Mouse (Mus musculus) T-helper 1 cell (primary cell): Measurements from ENCODE around the gene Olfr486.
"Not testable (repeated sequence)": the region's sequence is repeated elsewhere in the genome, so short reads cannot be mapped to it uniquely, and the experiment has no call there.

Experiments
- in situ Hi-C: fragments of 300-600 bp; cut with MboI, MseI; formaldehyde crosslinking; loops from one replicate; pipeline ENCODE4 v1.15.1; 2025; ENCODE audit warnings: high pct_unique_total_duplicates

The Olfr486 gene

DNA sequence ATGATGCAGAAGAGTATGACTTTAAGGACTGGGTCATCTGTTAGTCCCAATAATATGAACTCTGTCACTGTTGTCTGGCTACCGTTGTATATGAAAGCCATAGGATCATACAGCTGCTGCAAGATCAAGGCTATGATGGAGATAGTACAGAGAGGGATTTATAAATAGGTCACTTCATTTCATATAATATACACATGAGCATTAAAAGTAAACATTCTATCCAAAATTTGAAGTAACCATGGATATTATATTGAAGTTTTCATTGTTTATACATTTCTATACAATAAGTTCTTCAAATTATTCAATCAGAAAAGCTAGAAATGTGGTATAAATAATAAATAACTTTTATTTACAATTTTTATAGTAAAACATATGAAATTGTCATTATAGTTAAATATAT lies at the start of gene Olfr486:
Gene Olfr486 (minus strand): TSS at position 101 of the 400 bp plus-strand sequence.
- in situ Hi-C loops = loop anchor here (5.0 kb wide), 1 partner anchor 40 kb away; the partner anchor contains the start of gene Olfr487

DNA sequence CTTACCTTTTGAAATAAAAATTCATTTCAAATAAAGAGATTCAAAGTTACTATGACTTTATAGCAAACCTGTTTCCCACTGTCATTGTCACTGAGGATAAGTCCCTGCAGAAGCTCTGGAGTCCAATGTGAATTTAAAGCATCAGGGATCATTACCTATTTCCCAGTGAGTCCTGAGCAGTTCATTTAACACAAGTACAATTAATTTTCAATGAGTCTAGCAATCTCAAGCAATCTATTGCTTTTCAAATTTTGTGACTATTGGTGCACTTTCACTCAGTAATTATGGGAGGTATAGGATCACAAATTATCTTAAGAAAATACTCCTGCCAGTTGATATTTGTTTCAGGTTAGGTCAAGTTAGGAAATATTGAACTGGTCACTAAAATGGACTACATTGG lies 42.0 kb upstream of the Olfr486 start, which contains the start of gene Olfr487:
Gene Olfr487 (minus strand): TSS at position 101 of the 400 bp plus-strand sequence.
- in situ Hi-C loops = loop anchor here (5.0 kb wide), 1 partner anchor 42 kb away; the partner anchor contains the start of gene Olfr486

DNA sequence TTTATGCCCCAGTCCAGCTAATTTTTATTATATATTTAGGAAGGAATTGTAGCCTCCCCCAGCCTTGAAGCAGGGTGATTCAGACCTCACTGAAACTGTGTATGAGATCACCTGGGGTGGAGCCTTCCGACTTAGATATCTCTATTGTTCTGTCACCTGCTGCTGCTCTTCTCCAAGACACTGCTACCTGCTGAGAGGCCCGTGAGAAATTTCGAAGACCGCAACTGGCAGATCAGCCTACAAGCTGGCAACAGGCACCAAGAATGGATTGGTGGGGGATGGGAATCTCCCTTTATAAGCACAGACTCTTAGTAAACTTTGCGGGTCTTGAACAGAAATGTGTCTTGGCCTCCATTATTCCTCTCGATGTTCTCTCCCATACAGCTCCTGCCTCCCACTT lies 24.4 kb upstream of the Olfr486 start:
- in situ Hi-C loops = no loop called here

DNA sequence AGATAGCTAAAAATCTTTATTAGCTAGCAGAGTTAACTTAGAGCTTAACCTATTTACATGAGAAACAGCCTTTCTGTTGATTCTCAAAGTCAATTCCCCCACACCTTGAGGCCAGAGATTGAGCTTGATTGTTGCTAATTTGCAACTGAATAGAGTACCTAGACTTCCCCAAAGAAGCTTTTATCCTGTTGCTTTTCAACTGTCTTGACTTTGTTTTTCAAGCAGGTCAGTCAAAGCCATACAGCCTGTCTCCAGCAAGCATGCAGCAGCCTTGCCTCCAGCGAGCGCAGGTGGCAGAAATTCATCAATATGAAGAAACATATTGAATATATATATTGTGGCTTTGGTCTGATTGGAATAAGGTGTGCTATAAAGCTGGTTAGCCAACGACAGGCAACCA lies 23.8 kb upstream of the Olfr486 start:
- in situ Hi-C loops = not testable (repeated sequence)

DNA sequence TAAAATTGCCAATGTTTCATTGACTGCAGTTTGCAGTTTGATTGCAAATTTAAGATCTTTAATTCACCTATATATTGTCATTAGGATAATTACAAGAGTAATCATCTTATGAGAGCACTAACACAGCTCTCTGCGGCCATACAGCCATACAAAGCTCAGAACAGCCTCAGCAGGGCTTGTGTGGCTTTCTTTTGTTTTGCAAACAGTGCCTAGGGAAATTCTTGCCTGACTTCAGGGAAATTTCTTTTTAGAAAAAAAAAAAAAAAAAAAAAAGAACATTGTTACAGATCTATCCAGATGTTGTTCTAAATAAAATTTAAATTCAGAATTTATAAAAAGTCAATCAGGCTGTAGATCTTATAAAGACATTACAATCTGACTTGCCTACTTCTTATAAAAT lies 20.2 kb upstream of the Olfr486 start:
- in situ Hi-C loops = not testable (repeated sequence)

DNA sequence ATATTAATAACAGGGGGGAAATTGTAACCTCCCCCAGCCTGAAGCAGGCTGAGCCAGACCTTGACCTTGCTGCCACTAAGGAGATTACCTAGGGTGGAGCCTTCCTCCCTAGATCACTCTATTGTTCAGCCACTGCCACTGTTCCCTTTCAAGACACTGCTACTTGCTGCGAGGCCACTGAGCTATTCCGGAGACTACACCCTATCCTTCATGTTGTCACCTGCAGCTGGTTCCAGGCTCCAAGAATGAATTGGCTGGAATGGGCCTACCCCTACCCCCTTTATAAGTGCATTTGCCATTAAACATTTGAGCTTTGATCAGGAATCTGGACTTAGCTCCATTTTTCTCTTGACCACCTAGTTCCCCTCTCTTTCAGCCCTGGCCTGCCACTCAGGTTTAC lies 18.7 kb upstream of the Olfr486 start:
- in situ Hi-C loops = not testable (repeated sequence)

DNA sequence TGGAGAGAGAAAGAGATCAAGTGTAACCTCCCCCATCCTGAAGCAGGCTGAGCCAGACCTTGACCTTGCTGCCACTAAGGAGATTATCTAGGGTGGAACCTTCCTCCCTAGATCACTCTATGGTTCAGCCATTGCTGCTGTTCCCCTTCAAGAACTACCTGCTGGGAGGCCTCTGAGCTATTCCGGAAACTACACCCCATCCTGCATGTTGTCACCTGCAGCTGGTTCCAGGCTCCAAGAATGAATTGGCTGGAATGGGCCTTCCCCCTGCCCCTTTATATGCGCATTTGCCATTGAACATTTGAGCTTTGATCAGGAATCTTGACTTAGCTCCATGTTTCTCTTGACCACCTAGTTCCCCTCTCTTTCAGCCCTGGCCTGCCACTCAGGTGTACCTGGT lies 12.7 kb upstream of the Olfr486 start:
- in situ Hi-C loops = not testable (repeated sequence)

DNA sequence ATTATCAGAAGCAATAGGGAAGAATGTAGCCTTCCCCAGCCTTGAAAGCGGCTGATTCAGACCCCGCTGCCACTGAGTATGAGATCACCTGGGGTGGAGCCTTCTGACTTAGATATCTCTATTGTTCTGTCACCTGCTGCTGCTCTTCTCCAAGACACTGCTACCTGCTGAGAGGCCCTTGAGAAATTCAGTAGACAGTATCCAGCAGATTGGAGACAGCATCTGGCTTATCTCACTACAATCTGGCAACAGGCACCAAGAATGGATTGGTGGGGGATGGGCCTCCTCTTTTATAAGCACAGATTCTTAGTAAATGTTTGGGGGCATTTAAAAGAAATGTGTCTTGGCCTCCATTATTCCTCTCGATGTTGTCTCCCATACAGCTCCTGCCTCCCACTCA lies 11.9 kb upstream of the Olfr486 start:
- in situ Hi-C loops = not testable (repeated sequence)

DNA sequence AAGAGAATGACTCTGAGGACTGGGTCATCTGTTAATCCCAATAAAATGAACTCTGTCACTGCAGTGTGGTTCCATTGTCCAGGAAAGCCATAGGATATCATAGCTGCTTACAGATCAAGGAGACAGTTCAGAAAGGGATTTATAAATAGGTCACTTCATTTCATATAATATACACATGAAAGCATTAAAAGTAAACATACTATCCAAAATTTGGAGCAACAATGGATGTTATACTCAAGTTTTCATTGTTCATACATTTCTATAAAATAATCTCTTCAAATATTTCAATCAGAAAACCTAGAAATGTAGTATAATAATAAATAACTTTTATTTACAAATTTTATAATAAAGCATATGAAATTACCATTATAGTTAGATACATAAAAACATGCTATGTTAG lies 12.8 kb downstream of the Olfr486 start, which contains the start of gene Olfr485:
Gene Olfr485 (minus strand): TSS at position 101 of the 400 bp plus-strand sequence.
- in situ Hi-C loops = loop anchor here (10.0 kb wide), 1 partner anchor 605 kb away; no protein-coding TSS in a partner anchor

DNA sequence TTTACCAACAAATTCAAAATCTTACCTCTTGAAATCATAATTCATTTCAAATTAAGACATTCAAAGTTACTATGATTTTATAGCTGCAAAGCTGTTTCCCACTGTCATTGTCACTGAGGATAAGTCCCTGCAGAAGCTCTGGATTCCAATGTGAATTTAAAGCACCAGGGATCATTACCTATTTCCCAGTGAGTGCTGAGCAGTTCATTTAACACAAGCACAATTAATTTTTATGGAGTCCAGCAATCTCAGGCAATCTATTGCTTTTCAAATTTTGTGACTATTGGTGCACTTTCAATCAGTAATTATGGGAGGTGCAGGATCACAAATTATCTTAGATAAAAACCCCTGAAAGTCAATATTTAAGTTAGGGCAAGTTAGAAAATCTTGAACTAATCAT lies 45.2 kb downstream of the Olfr486 start, which contains the start of gene Olfr484:
Gene Olfr484 (minus strand): TSS at position 101 of the 400 bp plus-strand sequence.
- in situ Hi-C loops = no loop called here
